Mouse (Mus musculus): Measurements from ENCODE around the gene Tmem108.

DNA sequence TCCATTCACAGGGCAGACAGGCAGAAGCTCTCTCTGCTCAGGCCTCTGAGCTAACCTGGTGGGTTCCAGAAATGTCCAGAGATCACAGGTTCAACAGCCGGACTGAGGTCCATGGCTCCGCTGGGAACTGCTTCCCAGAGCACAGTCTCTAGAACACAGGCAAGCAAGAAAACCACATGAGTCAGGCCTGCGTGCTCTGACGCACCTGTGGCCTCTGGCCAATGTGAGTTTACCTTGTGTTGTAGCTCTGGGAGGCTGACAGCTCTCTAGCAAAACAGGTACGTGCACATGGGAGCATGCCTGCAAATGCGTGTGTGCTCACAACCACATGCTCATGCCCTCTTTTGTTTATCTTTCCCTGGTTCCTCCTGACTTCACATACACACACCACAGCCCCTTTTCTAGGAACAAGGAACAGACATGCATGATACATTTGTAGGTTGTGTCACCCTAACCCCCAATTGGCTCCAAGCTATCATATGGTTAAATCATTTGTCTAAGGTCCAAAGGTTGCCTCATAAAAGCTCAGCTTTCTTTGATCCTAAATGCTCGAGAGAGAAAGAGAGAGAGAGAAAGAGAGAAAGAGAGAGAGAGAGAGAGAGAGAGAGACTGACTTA lies 254.6 kb downstream of the Tmem108 start:
- TF ChIP-seq CTCF (IDR thresholded peaks at IDR 0.05; ENCODE audit: borderline replicate concordance, extremely low read depth, insufficient read depth, insufficient read length) (no peak), POLR2A (IDR thresholded peaks at IDR 0.05; ENCODE audit: borderline replicate concordance, extremely low read depth, insufficient read depth, insufficient read length, poor library complexity, severe bottlenecking) (no peak)

Data from brain, embryonic 14.5 days (tissue).